Mouse (Mus musculus) c-Kit-positive CD71-negative TER-119-negative erythroid progenitor cells, embryonic 14.5 days (primary cell): ENCODE data around the gene Dcdc2a.

Experiments used
- DNase-seq: peaks from one replicate; pipeline ENCODE4 v3.0.0-alpha.2; 2013; ENCODE audit warnings: low read depth

Gene Dcdc2a

DNA sequence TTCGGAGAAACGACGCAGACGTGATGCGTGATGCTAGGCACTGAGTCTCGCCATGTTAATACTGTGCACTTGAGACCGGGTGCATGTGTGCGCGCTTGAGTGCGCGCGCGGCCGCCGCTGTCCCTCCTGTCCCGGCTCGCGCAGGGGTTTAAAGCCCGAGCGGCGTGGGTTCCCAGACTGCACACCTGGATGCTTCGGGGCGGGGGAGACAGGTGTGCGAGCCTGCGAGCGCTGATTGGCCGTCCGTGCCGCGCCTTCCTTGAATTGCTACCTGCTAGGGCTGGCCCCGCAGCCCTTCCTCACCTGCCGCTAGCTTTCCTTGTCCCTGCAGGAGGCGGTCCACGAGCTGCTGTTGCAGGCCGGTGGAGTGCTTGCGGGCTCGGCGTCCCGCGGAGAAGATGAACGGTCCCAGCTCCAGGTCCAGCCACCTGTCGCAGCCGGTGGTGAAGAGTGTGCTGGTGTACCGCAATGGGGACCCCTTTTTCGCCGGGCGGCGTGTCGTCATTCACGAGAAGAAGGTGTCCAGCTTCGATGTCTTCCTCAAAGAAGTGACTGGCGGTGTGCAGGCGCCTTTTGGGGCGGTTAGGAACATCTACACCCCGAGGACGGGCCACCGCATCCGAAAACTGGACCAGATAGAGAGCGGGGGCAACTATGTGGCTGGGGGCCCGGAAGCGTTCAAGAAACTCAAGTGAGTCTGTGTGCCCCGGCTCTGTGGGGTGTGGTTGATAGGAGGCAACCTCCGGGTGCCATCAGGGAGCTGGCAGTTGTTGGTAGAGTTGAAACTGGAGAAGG lies at the start of gene Dcdc2a:
Gene Dcdc2a (plus strand): TSS at position 132 of the 795 bp plus-strand sequence.
- DNase-seq, result no peak

DNA sequence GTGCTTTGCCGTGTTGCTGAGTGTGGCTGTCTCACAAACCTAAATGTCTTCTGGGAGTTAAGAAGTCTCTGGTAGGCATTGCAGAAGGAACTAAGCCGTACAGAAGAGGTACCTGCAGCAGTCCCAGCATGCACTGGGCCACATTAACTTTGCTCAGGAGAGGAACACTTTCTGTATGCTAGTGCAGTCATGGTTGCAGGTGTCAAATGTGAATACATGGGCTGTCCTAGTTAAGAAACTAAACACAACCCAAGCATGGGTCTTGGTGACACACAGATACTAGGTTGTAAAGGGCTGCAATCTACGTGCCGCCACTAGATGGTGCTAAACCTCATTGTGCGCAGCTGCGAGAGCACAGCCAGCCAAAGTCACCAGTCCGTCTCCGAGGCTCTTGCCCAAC lies 48.7 kb upstream of the Dcdc2a start:
- DNase-seq, result no peak

DNA sequence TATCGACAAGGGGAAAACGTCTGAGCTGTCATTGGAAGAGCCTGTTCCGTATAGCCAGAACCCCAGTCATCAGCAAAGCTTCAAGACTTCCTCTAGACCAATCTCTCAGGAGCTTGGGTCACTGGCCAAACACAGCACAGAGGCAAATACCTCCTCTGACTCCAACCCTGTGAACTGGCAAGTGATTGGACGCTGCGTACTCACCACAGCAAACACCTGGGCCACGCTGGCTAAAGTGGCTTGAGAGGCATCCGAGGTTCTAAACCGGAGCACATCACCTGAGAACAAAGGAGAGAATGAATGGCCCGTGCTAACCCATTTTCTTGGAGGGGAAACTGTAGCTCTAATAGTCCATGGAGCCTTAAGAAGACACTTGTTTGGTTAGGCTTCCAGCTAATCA lies 37.5 kb upstream of the Dcdc2a start:
- no peak for DNase-seq

GRCm38 (mm10) chr13:25019793-25020539 lies 35.8 kb upstream of the Dcdc2a start, which contains the start of gene Mrs2:
Gene Mrs2, minus strand, starts transcription at chr13:25020379.
- peak; percentile 67 for DNase-seq

- DNase-seq, result no peak
These were observed 35.3 kb upstream of the Dcdc2a start for GRCm38 (mm10) chr13:25020540-25020892.

DNA sequence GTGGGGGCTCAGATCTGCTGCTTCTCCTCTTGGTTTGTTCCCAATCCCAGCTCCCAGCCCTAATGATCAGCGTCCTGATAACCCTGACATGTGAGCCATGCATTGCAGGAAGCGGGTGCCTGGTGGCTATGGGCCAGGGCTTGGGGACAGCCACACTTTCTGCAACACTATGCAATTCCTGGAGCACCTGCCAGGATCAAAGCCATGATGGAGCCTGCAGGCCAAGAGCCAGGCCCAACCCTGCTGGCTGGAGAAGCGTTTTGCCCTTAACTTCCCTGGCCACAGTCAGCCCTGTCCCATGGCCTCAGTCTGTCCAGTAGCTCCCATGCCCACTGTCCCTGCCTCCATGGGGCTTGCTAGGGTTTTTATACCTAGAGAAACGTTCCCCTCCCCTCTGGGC lies 33.4 kb upstream of the Dcdc2a start:
- no peak for DNase-seq

GRCm38 (mm10) chr13:25023129-25023528 lies 32.7 kb upstream of the Dcdc2a start:
- no peak for DNase-seq

- DNase-seq, result no peak
These were observed 31.1 kb upstream of the Dcdc2a start for GRCm38 (mm10) chr13:25024655-25025054.

DNA sequence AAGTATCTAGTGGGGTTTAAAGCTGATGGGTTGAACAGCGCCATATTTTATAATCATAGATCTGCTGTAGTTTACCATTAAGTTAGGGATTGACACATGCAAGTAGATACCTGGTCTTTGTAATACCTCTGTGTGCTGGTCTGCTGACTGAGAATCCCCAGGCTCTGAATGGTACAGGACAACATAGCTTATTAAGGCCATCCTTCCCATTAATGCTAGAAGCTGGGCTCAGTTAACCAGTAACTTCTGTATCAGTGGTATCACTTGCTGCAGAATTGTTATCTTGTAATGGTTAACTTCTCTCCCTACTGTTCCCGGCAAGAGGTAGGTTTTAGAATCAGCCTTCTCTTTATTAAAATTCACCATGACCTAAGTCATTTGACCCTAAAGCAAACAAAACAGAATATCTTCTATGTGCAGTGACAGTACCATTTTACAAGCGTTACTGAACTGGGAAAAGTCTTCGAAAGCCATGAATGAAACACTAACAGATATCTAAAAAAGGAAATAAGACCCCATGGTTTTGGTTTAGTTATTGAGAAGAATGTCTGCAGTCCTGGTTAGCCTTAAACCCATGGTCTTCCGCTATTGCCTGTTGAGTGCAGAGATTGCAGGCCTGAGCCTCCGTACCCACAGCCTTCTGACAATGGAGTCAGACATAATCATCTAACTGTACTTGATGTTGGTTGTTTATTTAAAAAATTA lies 29.2 kb upstream of the Dcdc2a start:
- no peak for DNase-seq

DNA sequence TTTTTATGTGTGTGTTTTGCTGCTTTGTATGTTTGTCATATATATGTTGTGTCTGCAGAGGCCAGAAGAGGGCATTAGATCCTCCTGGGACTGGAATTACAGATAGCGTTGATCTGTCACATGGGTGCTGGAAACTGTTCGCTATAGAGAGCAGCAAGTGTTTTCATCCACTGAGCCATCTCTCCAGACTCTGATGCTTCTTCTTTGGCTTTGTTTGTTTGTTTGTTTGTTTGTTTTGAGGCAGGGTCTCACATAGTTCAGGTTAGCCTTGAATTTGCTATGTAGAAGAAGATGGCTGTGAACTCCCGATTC lies 28.7 kb upstream of the Dcdc2a start:
- no peak for DNase-seq

GRCm38 (mm10) chr13:25039488-25039887 lies 16.3 kb upstream of the Dcdc2a start:
- DNase-seq, result no peak

DNA sequence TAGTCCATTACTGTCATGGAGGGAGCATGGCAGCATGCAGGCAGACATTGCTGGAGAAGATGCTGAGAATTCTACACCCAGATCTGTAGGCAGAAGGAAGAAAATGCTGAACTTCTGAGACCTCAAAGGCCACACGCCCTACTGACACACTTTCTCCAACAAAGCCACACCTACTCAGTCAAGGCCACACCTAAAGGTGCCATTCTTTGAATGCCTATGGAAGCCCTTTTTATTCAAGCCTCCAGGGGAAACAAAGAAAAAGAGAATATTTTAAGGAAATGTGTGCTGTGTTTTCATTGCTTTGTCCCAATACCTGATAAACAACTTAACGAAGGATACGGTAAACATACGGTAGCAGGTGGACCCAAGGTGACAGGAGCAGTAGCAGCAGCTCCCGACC lies 3.1 kb upstream of the Dcdc2a start:
- no peak for DNase-seq

- DNase-seq, result peak; percentile 36
These were observed 671 bp upstream of the Dcdc2a start for GRCm38 (mm10) chr13:25055111-25055554.

DNA sequence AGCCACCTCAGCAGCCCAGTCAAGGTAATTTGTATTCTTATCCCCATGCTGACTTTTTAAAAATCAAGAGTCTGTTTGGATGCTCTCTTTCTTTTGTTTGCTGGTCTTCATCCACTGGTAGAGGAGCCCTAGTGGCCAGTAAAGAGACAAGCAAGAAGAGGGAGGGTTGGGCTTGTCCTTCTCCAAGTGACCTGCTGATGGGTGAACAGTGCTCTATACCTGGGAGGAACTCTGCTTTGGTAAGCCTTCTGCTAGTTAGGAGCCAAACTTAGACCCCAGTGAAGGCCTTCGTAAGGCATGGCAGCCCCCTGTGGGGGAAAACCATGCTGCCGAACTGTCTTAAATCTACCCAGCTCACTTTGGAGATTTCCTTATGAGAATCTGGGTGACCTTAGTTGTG lies 10.9 kb downstream of the Dcdc2a start:
- no peak for DNase-seq

DNA sequence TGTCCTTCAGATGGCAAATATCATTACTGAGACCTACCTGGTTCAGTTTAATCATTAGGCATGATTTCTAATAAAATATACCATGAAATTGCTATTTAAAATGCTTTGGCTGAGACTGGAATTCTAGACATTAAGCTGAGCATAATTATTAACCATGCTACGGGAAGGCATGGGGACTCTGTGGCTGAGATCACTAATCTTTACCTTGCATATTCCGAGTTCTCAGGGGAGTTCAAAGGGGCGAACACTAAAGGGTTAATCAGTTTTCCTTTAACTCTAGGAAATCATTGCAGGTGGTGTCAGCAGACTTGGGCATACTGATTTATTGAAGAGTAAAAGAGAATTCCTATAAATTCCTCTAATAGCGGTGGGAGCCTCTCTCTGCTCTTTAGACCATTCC lies 11.4 kb downstream of the Dcdc2a start:
- no peak for DNase-seq

GRCm38 (mm10) chr13:25069765-25070164 lies 14.0 kb downstream of the Dcdc2a start:
- DNase-seq, result no peak

DNA sequence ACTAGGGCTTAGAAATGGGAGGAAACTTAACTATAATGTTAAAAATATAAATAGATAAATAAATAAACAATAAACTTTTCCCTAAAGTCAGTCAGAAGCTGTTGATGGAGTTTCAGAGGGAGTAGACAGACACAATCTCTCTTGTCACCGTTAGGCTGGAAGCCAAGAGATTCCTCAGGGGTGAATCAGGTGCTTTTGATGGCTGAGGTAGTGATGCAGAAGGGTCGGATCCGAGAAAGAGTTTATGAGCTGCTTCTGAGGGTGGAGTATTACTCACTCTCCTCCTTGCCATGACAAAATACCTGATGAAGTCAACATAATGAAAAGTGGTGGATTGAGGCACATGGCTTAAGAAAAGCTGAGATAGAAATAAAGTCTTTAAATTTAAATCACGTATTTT lies 15.0 kb downstream of the Dcdc2a start:
- DNase-seq, result no peak

DNA sequence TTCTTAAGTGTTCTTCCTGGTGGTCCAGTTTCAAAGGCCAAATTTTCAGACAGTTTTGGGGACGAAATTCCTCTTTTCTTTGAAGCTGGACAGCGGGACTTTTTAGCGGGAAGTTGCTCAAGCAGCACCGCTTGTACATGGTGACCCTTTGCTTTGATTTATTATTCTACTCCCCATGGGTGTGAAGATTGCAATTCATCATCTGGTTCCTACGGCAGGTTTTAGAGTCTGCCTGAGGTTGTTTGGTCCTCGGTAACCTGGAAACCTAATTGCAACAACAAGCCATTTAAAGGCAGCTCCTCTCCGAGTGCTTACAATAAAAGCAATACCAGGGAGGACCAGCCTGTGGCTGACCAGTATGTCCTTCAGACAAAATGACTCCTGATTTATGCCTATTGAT lies 21.5 kb downstream of the Dcdc2a start:
- no peak for DNase-seq

DNA sequence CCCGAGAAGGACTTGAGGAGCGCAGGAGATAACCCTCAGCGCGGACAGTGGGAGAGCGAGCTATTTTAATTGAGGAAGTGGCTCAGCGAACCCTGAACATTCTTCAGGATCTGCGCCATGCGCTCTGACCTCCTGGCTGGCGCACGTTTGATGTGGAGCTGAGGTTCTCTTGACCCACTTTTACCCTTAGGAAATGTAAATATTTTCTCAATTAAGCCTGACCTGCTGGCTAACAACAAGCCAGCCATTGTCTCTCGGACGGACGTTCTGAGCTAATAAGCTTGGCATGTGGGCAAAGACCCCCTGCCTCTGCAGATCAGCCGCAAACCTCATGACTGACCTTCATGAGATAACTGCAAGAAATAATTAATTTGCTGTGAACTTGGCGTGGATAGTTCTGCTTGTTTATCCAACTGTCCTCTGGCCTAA lies 27.4 kb downstream of the Dcdc2a start:
- DNase-seq, result no peak

- no peak for DNase-seq
These were observed 29.3 kb downstream of the Dcdc2a start for GRCm38 (mm10) chr13:25085147-25085546.

GRCm38 (mm10) chr13:25091347-25091746 lies 35.5 kb downstream of the Dcdc2a start:
- DNase-seq, result no peak

DNA sequence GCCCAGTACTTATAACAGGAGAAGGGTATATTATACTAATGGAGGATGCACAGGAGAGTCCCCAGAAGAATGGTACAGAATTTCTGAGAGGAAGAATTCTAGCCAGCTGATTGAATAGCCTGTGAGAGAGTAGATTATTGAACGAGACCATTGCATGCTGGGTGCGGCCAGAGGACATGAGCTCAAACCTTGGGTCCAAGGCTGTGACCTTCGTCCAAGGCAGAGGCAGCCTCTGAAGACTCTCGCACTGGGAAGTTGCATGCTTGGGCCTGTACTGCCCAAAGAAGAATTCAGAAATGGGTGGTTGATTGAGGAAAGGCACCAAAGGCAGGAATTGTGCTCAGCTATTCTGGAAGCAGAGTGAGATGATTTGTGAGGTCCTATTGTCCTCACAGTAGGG lies 38.0 kb downstream of the Dcdc2a start:
- no peak for DNase-seq

DNA sequence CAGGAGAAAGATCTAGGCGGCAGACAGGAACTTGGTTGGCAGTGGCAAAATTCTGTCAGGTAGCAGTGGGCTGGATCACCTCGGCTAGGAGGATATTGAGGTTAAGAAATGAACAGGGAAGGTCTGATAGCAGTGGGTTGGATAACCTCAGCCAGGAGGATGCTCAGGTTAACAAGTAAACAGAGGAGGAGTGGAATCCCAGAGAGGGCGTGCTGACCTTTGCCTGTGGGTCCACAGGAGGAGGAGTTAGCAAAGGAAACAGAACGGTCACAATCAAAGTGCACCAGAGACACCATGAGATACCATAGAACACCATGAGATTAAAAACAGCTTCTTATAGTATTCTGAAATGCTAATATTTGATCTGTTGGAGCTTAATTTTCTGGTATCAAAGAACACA lies 38.6 kb downstream of the Dcdc2a start:
- DNase-seq, result no peak
